Mouse (Mus musculus) monocyte, adult 59 days (primary cell): ENCODE results near the gene Pls1. TPM values are rescaled to one million over a fixed set of nuclear protein-coding genes. Genes with fewer than 3 reads are reported as not detected.

Experiments used
- total RNA-seq, 2 experiments: library from RNA; stranded (reverse); gene quantifications; one replicate each; pipeline ENCODE4 v1.2.4; 2023

Gene Pls1
- under 1 TPM; 0.13 to 0.61 TPM for total RNA-seq

GRCm38 (mm10) chr9:95844825-95845460 is at the start of gene Pls1:
Gene Pls1, minus strand, starts transcription at chr9:95845311.

GRCm38 (mm10) chr9:95857414-95858026 is 12.4 kb upstream of the Pls1 start, which contains the start of gene Atr:
Gene Atr, plus strand, starts transcription at chr9:95857597.

GRCm38 (mm10) chr9:95750037-95750511 is 95.0 kb downstream of the Pls1 start, which contains the start of gene Trpc1:
Gene Trpc1, minus strand, starts transcription at chr9:95750375.

Other genes starting within 250 kb of the Pls1 start
- 10 to 100 TPM in 1 of 2 experiments, 1 to 10 TPM in 1; 5.6 to 12.0 TPM for gene Pcolce2, start 207.7 kb downstream of the Pls1 start, total RNA-seq
- gene Trpc1, start 94.9 kb downstream of the Pls1 start, total RNA-seq = 1 to 10 TPM; 1.7 to 2.9 TPM
- gene Atr, start 12.3 kb upstream of the Pls1 start, total RNA-seq = 10 to 100 TPM; 13.7 to 15.6 TPM
- gene Xrn1, start 109.4 kb upstream of the Pls1 start, total RNA-seq = 10 to 100 TPM; 33.5 to 36.0 TPM